Mouse (Mus musculus) megakaryocyte, embryonic 14.5 days (primary cell): ENCODE data around the gene Axdnd1.

Experiments
- FLI1 ChIP-seq: IDR thresholded peaks from 2 replicates; pipeline ENCODE4 v1.6.1; 2012; ENCODE audit warnings: low read length, inconsistent platforms, mixed read lengths
- GATA1 ChIP-seq: IDR thresholded peaks from 3 replicates; pipeline ENCODE4 v1.6.1; 2012; ENCODE audit warnings: mixed read lengths, low read length, inconsistent platforms, borderline replicate concordance

- TF ChIP-seq FLI1, result no peak
- no peak for TF ChIP-seq GATA1
Observed at GRCm38 (mm10) chr1:156470557-156470956, 49.6 kb upstream of the Axdnd1 start.
